Mouse (Mus musculus) G1E (cell line): ENCODE data around the gene Ncf1.

ENCODE experiments used
- CTCF ChIP-seq: IDR thresholded peaks from 2 replicates; pipeline ENCODE4 v1.5.1; 2012; ENCODE audit warnings: low read depth, low read length, inconsistent platforms, mixed read lengths
- GATA1 ChIP-seq: IDR thresholded peaks from 2 replicates; pipeline ENCODE4 v1.6.1; 2012; ENCODE audit warnings: borderline replicate concordance, low read length, inconsistent platforms, mixed read lengths
- GATA2 ChIP-seq: IDR thresholded peaks from 2 replicates; pipeline ENCODE4 v1.6.1; 2012; ENCODE audit warnings: low read depth, low read length, inconsistent platforms, borderline replicate concordance
- TAL1 ChIP-seq: conservative IDR thresholded peaks from 2 replicates; pipeline ENCODE4 v1.6.1; 2012; ENCODE audit warnings: low read depth, low read length, inconsistent platforms, mixed read lengths

- no peak for TF ChIP-seq CTCF
- TF ChIP-seq GATA1: no peak
- no peak for TF ChIP-seq GATA2
- TF ChIP-seq TAL1: no peak
Observed at GRCm38 (mm10) chr5:134221278-134221677, 8.1 kb downstream of the Ncf1 start.
